Mouse (Mus musculus) kidney, postnatal 25 days (tissue): ENCODE measurements around the gene Gm5134.

Experiments used
- DNase-seq, 2 experiments: peaks; one replicate each; pipeline ENCODE4 v3.0.0; 2021; ENCODE audit warnings: mixed read lengths in 2 of 2

Gene Gm5134

GRCm38 (mm10) chr10:75954381-75954811 is at the start of gene Gm5134:
Gene Gm5134 (plus strand): TSS chr10:75954514.
- no peak for DNase-seq

GRCm38 (mm10) chr10:75906882-75907281 is 47.4 kb upstream of the Gm5134 start:
- no peak for DNase-seq

GRCm38 (mm10) chr10:75910698-75911097 is 43.6 kb upstream of the Gm5134 start:
- peak in 1 of 2 experiments; percentile 27 for DNase-seq

GRCm38 (mm10) chr10:75913013-75913589 is 41.2 kb upstream of the Gm5134 start:
- no peak for DNase-seq

- no peak for DNase-seq
These were observed 38.8 kb upstream of the Gm5134 start for GRCm38 (mm10) chr10:75915557-75915956.

GRCm38 (mm10) chr10:75916840-75917239 is 37.5 kb upstream of the Gm5134 start:
- DNase-seq: no peak

- no peak for DNase-seq
These were observed 35.3 kb upstream of the Gm5134 start for GRCm38 (mm10) chr10:75919026-75919425.

- peak; percentile 97 for DNase-seq
These were observed 33.1 kb upstream of the Gm5134 start, which contains the start of gene Smarcb1 for GRCm38 (mm10) chr10:75921026-75921725. Gene Smarcb1 (minus strand): TSS chr10:75921617.

- peak in 1 of 2 experiments; percentile 42 for DNase-seq
These were observed 32.4 kb upstream of the Gm5134 start for GRCm38 (mm10) chr10:75921726-75922560.

GRCm38 (mm10) chr10:75924324-75924723 is 30.0 kb upstream of the Gm5134 start:
- no peak for DNase-seq

- no peak for DNase-seq
These were observed 27.9 kb upstream of the Gm5134 start for GRCm38 (mm10) chr10:75926396-75926795.

- peak; percentile 56 to 57 for DNase-seq
These were observed 24.0 kb upstream of the Gm5134 start for GRCm38 (mm10) chr10:75930304-75930703.

- no peak for DNase-seq
These were observed 23.0 kb upstream of the Gm5134 start for GRCm38 (mm10) chr10:75931311-75931710.

- DNase-seq: peak; percentile 70 to 79
These were observed 22.1 kb upstream of the Gm5134 start for GRCm38 (mm10) chr10:75932081-75932678.

GRCm38 (mm10) chr10:75932891-75933290 is 21.4 kb upstream of the Gm5134 start, which contains the start of gene Chchd10:
Gene Chchd10 (plus strand): TSS chr10:75933130.
- no peak for DNase-seq

- DNase-seq: no peak
These were observed 19.3 kb upstream of the Gm5134 start for GRCm38 (mm10) chr10:75934991-75935390.

GRCm38 (mm10) chr10:75935680-75936541 is 18.4 kb upstream of the Gm5134 start, which contains the start of gene Mmp11:
Gene Mmp11 (minus strand): TSS chr10:75936496.
- peak; percentile 92 to 96 for DNase-seq

GRCm38 (mm10) chr10:75936909-75937667 is 17.2 kb upstream of the Gm5134 start:
- peak in 1 of 2 experiments; percentile 64 for DNase-seq

- peak; percentile 34 to 68 for DNase-seq
These were observed 16.3 kb upstream of the Gm5134 start for GRCm38 (mm10) chr10:75937851-75938643.
